In the genomic region with DNA sequence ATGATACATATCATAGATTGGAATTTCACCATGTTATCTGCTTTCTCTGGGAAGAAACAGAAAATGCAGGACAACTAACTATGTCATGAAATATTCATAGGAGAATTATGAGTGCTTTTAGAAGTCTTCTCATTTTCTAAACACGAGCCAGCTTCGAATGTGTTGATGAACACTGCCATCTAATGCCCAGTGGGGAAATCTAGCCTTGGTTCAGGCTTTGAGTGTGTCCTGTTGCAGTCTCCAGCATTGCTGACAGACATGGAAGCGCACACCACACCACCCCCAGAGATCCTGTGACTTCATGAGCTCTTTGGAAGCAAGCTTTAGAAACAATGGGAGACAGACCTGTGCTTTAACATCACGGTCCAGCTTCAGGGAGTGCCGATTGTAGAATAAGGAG, we compare ENCODE assay signal across 8 mouse cellular contexts.
A peak's percentile ranks its signal among the peaks of the same experiment; 100 is the strongest.
DNase-seq lines count a peak whose midpoint lies in the region; ATAC-seq and TF ChIP-seq lines count a peak whose summit lies in the region.
"Had no signal": no experiment of that assay in that cellular context is flagged by ENCODE, and none has a peak within 500 bp of the region (broad histone marks: within the 10 kb centered on the region; RNA-seq: fewer than 3 reads in every experiment).

No protein-coding gene starts in this region.

- peak; percentile 41 for DNase-seq in neural tube, embryonic 10.5 days (ENCODE audit: extremely low spot score, low spot score)
- DNase-seq in embryo, embryonic 11.5 days (ENCODE audit: low read depth, low spot score): peak; percentile 35
- DNase-seq in kidney, adult 2 months: peak; percentile 24
- DNase-seq in left cerebral cortex, postnatal 4 days: peak; percentile 11
- peak; percentile 45 for DNase-seq in right cerebral cortex, adult 18-20 months
- no peak for DNase-seq in c-Kit-positive CD71-positive TER-119-positive erythroid progenitor cells, embryonic 14.5 days (ENCODE audit: low spot score)

- no peaks in the 10 kb centered on the region for H3K36me3 ChIP-seq in neural tube, embryonic 15.5 days
- H3K36me3 ChIP-seq in kidney, adult 2 months (ENCODE audit: control insufficient read depth, insufficient read depth, low read length): no peaks in the 10 kb centered on the region
- H3K36me3 ChIP-seq: embryonic facial prominence, embryonic 15.5 days had no signal

- no peak for TF ChIP-seq POLR2A in kidney, adult 2 months (IDR thresholded peaks at IDR 0.05; ENCODE audit: low read depth, low read length)

- H3K27me3 ChIP-seq in neural tube, embryonic 15.5 days (replicated peaks): no peaks in the 10 kb centered on the region
- H3K27me3 ChIP-seq in kidney, adult 2 months (replicated peaks; ENCODE audit: control insufficient read depth, insufficient read depth, low read length): no peaks in the 10 kb centered on the region
- H3K27me3 ChIP-seq: embryonic facial prominence, embryonic 15.5 days had no signal

- no peak overlapping the region for H3K27ac ChIP-seq in neural tube, embryonic 15.5 days (replicated peaks)
- no peak overlapping the region for H3K27ac ChIP-seq in kidney, adult 2 months (ENCODE audit: insufficient read depth, low read depth, low read length)
- H3K27ac ChIP-seq: embryonic facial prominence, embryonic 15.5 days had no signal

- peak; percentile 65 for TF ChIP-seq CTCF in kidney, adult 2 months (conservative IDR thresholded peaks at IDR 0.05; ENCODE audit: insufficient read depth, insufficient read length, low read depth, low read length)

- WGBS in neural tube, embryonic 15.5 days: 55% methylated on average over 5 of the region's 5 CpGs
- WGBS in kidney, adult 2 months: 39% methylated on average over 5 of the region's 5 CpGs

- intact Hi-C loops in left cerebral cortex, postnatal 4 days (cut with DNase I): no loop called here

- no peak for ATAC-seq in neural tube, embryonic 15.5 days (ENCODE audit: low FRiP score)

- H3K4me3 ChIP-seq in neural tube, embryonic 15.5 days (replicated peaks): no peak overlapping the region
- H3K4me3 ChIP-seq in kidney, adult 2 months (ENCODE audit: insufficient read depth, low read depth, low read length): no peak overlapping the region
- H3K4me3 ChIP-seq: embryonic facial prominence, embryonic 15.5 days had no signal

- no peak overlapping the region for H3K9ac ChIP-seq in neural tube, embryonic 15.5 days (replicated peaks)
- H3K9ac ChIP-seq: embryonic facial prominence, embryonic 15.5 days had no signal

- no peaks in the 10 kb centered on the region for H3K4me1 ChIP-seq in neural tube, embryonic 15.5 days
- no peaks in the 10 kb centered on the region for H3K4me1 ChIP-seq in kidney, adult 2 months (ENCODE audit: control insufficient read depth, insufficient read depth, low read length)
- H3K4me1 ChIP-seq: embryonic facial prominence, embryonic 15.5 days had no signal

- no peaks in the 10 kb centered on the region for H3K9me3 ChIP-seq in neural tube, embryonic 15.5 days (replicated peaks)
- H3K9me3 ChIP-seq: embryonic facial prominence, embryonic 15.5 days had no signal

- no peak overlapping the region for H3K4me2 ChIP-seq in neural tube, embryonic 15.5 days
- H3K4me2 ChIP-seq: embryonic facial prominence, embryonic 15.5 days had no signal
